ENCODE assay signal across 8 mouse cellular contexts in genomic region chr8:84663483-84664327, GRCm38 (mm10). TPM values are rescaled to one million over a fixed set of nuclear protein-coding genes. Genes with fewer than 3 reads are reported as not detected.
DNase-seq lines count a peak whose midpoint lies in the region; ATAC-seq lines count a peak whose summit lies in the region.

No protein-coding gene starts in this region.

- H3K9me3 ChIP-seq in heart, embryonic 15.5 days (replicated peaks): no peaks in the 10 kb centered on the region
- H3K9me3 ChIP-seq in liver, embryonic 15.5 days (replicated peaks): no peaks in the 10 kb centered on the region
- no peaks in the 10 kb centered on the region for H3K9me3 ChIP-seq in neural tube, embryonic 12.5 days

- no peaks in the 10 kb centered on the region for H3K36me3 ChIP-seq in heart, embryonic 15.5 days
- no peaks in the 10 kb centered on the region for H3K36me3 ChIP-seq in liver, embryonic 15.5 days (replicated peaks)
- H3K36me3 ChIP-seq in neural tube, embryonic 12.5 days: peaks cover 9% of the 10 kb centered on the region

- H3K4me3 ChIP-seq in heart, embryonic 15.5 days: peak overlapping the region; percentile 78
- H3K4me3 ChIP-seq in liver, embryonic 15.5 days (replicated peaks): peak overlapping the region; percentile 76
- peak overlapping the region; percentile 78 for H3K4me3 ChIP-seq in neural tube, embryonic 12.5 days

- peak overlapping the region; percentile 97 for H3K27ac ChIP-seq in heart, embryonic 15.5 days
- H3K27ac ChIP-seq in liver, embryonic 15.5 days (replicated peaks): peak overlapping the region; percentile 96
- H3K27ac ChIP-seq in neural tube, embryonic 12.5 days: peak overlapping the region; percentile 81; the same call in 1 of the 2 replicates

- peaks cover 32% of the 10 kb centered on the region for H3K4me1 ChIP-seq in heart, embryonic 15.5 days (replicated peaks)
- peaks cover 82% of the 10 kb centered on the region for H3K4me1 ChIP-seq in liver, embryonic 15.5 days (replicated peaks)
- peaks cover 45% of the 10 kb centered on the region for H3K4me1 ChIP-seq in neural tube, embryonic 12.5 days

- 3% methylated on average over 43 of the region's 43 CpGs for whole genome bisulfite sequencing in heart, embryonic 15.5 days
- 3% methylated on average over 43 of the region's 43 CpGs for WGBS in liver, embryonic 15.5 days (ENCODE audit: insufficient replicate concordance)
- 3% methylated on average over 43 of the region's 43 CpGs for WGBS in neural tube, embryonic 12.5 days

- peak; percentile 87 for DNase-seq in c-Kit-negative CD71-positive TER-119-positive erythroid progenitor cells, embryonic 14.5 days (ENCODE audit: low read depth, low spot score)
- peak; percentile 94 for DNase-seq in fibroblast of lung, adult 2 months (ENCODE audit: low read depth)
- DNase-seq in kidney, postnatal 36 days: peak; percentile 98 to 99
- peak; percentile 96 for DNase-seq in telencephalon, adult 2 months (ENCODE audit: low read depth, low spot score)

- peak; percentile 21 for ATAC-seq in CD4-positive, CD25-positive, alpha-beta regulatory T cell, adult 4 months
- peak; percentile 77 for ATAC-seq in heart, embryonic 15.5 days (replicated peaks; ENCODE audit: insufficient number of reproducible peaks, insufficient read depth, low FRiP score, low read depth)
- peak; percentile 77 for ATAC-seq in liver, embryonic 15.5 days (ENCODE audit: insufficient read depth)
- ATAC-seq in neural tube, embryonic 12.5 days (ENCODE audit: low FRiP score, low read depth): peak; percentile 75

- peak overlapping the region; percentile 72 for H3K4me2 ChIP-seq in heart, embryonic 15.5 days
- H3K4me2 ChIP-seq in liver, embryonic 15.5 days: peak overlapping the region; percentile 99
- H3K4me2 ChIP-seq in neural tube, embryonic 12.5 days (replicated peaks): peak overlapping the region; percentile 94

- H3K9ac ChIP-seq in heart, embryonic 15.5 days: peak overlapping the region; percentile 84
- H3K9ac ChIP-seq in liver, embryonic 15.5 days: peak overlapping the region; percentile 84
- H3K9ac ChIP-seq in neural tube, embryonic 12.5 days: peak overlapping the region; percentile 76

- H3K27me3 ChIP-seq in heart, embryonic 15.5 days: no peaks in the 10 kb centered on the region
- H3K27me3 ChIP-seq in liver, embryonic 15.5 days: no peaks in the 10 kb centered on the region
- no peaks in the 10 kb centered on the region for H3K27me3 ChIP-seq in neural tube, embryonic 12.5 days (replicated peaks)

RNA-seq across cellular contexts. Expression of gene Ier2, which starts 1.1 kb away (rescaled TPM):
- 10 to 100 TPM; 39.5 to 42.6 TPM for polyA plus RNA-seq in CD4-positive, CD25-positive, alpha-beta regulatory T cell, adult 4 months (2017; shearing (Covaris generic))
- 34.9 and 50.5 TPM in 2 replicates for polyA plus RNA-seq in heart, embryonic 15.5 days (2015; fragmentation: Nextera tagmentation; extraction: Ambion mirVana)
- 22.8 and 23.1 TPM in 2 replicates for polyA plus RNA-seq in liver, embryonic 15.5 days (2015; fragmentation: Nextera tagmentation; extraction: Ambion mirVana)
- 72.4 and 72.8 TPM in 2 replicates for polyA plus RNA-seq in neural tube, embryonic 12.5 days (2016; fragmentation: Nextera tagmentation; extraction: Ambion mirVana)

RNA-seq across cellular contexts. Expression of gene Trmt1, which starts 22.4 kb away (rescaled TPM):
- 10 to 100 TPM; 45.0 to 60.3 TPM for polyA plus RNA-seq in CD4-positive, CD25-positive, alpha-beta regulatory T cell, adult 4 months (2017; shearing (Covaris generic))
- 40.6 and 47.4 TPM in 2 replicates for polyA plus RNA-seq in heart, embryonic 15.5 days (2015; fragmentation: Nextera tagmentation; extraction: Ambion mirVana)
- polyA plus RNA-seq in liver, embryonic 15.5 days (2015; fragmentation: Nextera tagmentation; extraction: Ambion mirVana): 27.9 and 36.1 TPM in 2 replicates
- polyA plus RNA-seq in neural tube, embryonic 12.5 days (2016; fragmentation: Nextera tagmentation; extraction: Ambion mirVana): 58.5 and 59.1 TPM in 2 replicates

RNA-seq across cellular contexts. Expression of gene Nacc1, which starts 24.0 kb away (rescaled TPM):
- 1 to 10 TPM; 8.1 to 9.1 TPM for polyA plus RNA-seq in CD4-positive, CD25-positive, alpha-beta regulatory T cell, adult 4 months (2017; shearing (Covaris generic))
- 10.7 and 14.6 TPM in 2 replicates for polyA plus RNA-seq in heart, embryonic 15.5 days (2015; fragmentation: Nextera tagmentation; extraction: Ambion mirVana)
- 6.2 and 7.2 TPM in 2 replicates for polyA plus RNA-seq in liver, embryonic 15.5 days (2015; fragmentation: Nextera tagmentation; extraction: Ambion mirVana)
- 17.2 and 19.2 TPM in 2 replicates for polyA plus RNA-seq in neural tube, embryonic 12.5 days (2016; fragmentation: Nextera tagmentation; extraction: Ambion mirVana)

RNA-seq across cellular contexts. Expression of gene Lyl1, which starts 37.6 kb away (rescaled TPM):
- polyA plus RNA-seq in CD4-positive, CD25-positive, alpha-beta regulatory T cell, adult 4 months (2017; shearing (Covaris generic)): 1 to 10 TPM; 2.0 to 2.6 TPM
- polyA plus RNA-seq in heart, embryonic 15.5 days (2015; fragmentation: Nextera tagmentation; extraction: Ambion mirVana): 9.2 and 13.2 TPM in 2 replicates
- 55.3 and 58.3 TPM in 2 replicates for polyA plus RNA-seq in liver, embryonic 15.5 days (2015; fragmentation: Nextera tagmentation; extraction: Ambion mirVana)
- polyA plus RNA-seq in neural tube, embryonic 12.5 days (2016; fragmentation: Nextera tagmentation; extraction: Ambion mirVana): 4.4 and 4.5 TPM in 2 replicates

RNA-seq across cellular contexts. Expression of gene G430095P16Rik, which starts 59.1 kb away (rescaled TPM):
- 10 to 100 TPM; 24.3 to 28.6 TPM for polyA plus RNA-seq in CD4-positive, CD25-positive, alpha-beta regulatory T cell, adult 4 months (2017; shearing (Covaris generic))
- polyA plus RNA-seq in heart, embryonic 15.5 days (2015; fragmentation: Nextera tagmentation; extraction: Ambion mirVana): 4.5 TPM in 2 replicates
- polyA plus RNA-seq in liver, embryonic 15.5 days (2015; fragmentation: Nextera tagmentation; extraction: Ambion mirVana): 8.1 and 8.7 TPM in 2 replicates
- 2.5 and 2.6 TPM in 2 replicates for polyA plus RNA-seq in neural tube, embryonic 12.5 days (2016; fragmentation: Nextera tagmentation; extraction: Ambion mirVana)

Comparison
In these comparisons a context has a peak if more than half of its experiments do, and no peak if none do; other contexts are left out.
1. Peak in every context shown above with its lines: DNase-seq, ATAC-seq, H3K4me3 ChIP-seq and H3K27ac ChIP-seq.
2. ATAC-seq: peak in every context shown above with its lines; median percentile 77 in heart, embryonic 15.5 days; 77 in liver, embryonic 15.5 days; 75 in neural tube, embryonic 12.5 days; 21 in CD4-positive, CD25-positive, alpha-beta regulatory T cell, adult 4 months.